Mouse (Mus musculus) spleen, postnatal 36 days (tissue): ENCODE data around the gene Cldn8.

Experiments
- DNase-seq, 2 experiments: peaks; one replicate each; pipeline ENCODE4 v3.0.0; 2022; ENCODE audit warnings: low spot score in 2 of 2, mixed read lengths in 1 of 2

Gene Cldn8

DNA sequence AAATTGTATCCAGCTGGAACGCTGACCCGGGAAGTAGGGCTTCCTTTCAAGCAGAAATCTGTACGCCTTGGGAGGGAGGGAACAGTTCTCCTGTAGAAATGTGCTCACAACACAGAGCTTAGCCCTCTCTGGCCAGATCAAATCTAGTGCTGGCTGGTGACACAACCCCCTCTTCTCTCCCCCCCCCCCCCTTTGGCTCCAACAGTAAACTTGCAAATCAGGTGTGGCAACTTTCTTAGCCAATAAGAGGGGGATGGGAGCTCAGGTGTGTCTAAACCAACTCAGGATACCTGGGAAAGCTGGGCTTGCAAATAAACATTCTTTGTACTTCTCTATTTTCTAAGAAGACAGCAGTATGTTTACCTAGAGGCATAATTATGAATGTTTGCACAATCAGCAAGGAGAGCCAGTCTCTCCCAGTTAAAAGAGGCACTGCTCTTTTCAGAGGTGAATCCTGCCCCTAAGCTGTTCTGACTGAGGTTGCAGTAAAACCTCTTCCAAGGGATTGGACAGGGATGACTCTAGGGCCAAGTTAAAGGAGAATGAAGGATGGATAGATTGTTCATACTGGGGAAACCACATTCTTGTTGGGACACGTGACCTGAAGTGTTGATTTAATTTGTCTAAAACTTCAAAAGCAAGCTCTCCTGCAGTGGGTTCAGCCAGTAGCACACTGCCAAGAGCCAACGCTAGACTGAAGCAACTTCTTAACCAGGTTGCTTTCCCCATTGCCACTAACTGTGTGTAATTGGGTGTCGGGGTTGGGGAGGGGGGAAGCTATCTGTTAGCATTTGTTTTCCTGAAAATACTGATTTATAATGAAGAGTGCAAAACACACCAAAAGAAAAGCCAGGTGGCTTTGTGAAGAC, at the start of gene Cldn8:
Gene Cldn8 (minus strand): TSS at position 139 of the 869 bp plus-strand sequence.
- no peak for DNase-seq

DNA sequence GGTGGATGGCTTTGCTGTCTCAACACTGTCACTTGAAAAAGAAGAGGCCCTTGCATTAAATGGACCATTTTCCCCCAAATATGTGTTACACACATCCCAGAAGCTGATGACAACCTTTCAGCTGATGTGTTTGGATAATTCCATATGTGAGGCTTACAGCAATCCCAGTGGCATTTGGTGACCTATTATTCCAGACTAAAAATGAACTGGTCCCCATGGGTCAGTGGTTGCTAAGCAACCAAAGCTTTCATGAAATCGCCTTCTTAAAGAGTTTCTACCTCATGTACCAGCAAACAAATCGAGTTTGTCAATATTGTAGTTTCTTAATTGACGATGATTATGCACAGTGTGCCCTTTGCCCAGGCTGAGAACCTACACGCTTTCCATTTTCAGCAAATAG, 49.7 kb upstream of the Cldn8 start:
- DNase-seq = no peak

DNA sequence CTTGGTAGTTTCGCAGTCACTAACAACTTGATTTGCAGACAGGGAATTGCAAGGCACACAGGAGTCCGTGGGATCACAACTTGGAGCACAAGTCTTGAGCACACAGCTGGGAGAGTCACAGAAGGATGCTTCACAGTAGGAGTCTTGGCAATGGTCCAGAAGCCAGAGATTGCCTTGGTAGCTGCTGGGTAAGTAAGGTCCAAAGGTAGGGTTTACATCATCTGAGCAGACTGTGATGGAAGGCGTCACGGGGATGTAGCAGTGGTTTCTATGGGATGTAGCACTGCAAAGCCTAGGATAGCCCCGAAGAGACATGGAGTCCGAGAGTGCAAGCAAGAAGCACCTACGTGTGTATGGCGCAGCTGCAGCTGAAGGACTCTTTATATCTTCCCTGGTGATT, 48.9 kb upstream of the Cldn8 start, which contains the start of gene Krtap24-1:
Gene Krtap24-1 (minus strand): TSS at position 358 of the 400 bp plus-strand sequence.
- no peak for DNase-seq

DNA sequence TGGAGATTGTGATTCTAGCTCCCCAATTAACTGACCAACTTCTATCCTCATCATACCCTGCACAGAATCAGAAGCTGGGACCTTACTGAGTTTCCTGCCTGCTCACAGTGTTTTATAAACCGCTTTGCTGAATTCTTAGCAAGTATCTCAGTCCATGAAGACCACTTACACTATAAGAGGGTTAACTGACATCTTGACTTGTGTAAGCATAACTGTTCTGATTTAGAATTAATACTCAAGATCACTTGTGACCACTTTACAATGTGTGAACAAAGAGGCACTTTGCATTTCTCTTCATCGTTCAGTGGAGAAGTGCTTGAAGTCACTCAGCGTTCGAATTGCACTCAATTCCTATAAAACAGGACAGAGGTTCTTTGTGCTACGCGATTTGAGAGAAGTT, 41.6 kb upstream of the Cldn8 start:
- no peak for DNase-seq

DNA sequence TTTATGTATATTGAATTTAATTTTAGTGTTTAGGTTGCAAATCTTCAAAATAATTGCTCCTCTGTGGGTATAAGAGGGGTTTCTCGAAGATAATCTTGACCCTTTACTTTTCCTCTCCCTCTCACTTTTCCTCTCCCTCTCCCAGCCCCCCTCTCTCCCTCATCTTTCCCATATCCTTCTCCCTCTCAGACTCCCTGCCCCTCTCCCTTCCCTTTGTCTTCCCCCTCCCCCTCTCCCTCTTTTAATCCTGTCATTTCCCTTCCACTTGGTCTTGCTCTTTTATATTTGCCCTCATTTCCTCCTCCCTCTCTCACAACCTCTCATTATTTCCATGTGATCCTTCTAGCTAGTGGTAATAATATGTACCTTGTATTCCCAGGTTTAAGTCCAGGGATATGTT, 39.5 kb upstream of the Cldn8 start:
- DNase-seq = no peak

DNA sequence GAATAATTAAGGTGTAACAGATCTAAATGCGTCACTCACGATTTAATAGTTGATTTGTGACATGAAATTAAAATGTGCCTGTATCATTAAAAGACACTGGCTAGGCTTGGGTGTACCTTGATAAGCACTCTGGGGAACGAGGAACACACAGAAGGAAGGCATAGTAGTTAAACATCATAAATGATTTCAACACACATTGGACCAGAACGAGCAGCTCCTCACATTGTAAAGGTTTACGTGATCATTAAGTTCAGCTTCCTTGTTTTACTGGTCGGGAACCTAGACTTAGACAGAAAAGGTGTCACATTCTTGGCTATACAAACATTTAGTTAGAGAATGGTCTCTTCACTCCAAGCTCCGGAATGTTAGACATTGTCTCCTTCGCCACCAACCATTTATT, 37.3 kb upstream of the Cldn8 start:
- DNase-seq = no peak

DNA sequence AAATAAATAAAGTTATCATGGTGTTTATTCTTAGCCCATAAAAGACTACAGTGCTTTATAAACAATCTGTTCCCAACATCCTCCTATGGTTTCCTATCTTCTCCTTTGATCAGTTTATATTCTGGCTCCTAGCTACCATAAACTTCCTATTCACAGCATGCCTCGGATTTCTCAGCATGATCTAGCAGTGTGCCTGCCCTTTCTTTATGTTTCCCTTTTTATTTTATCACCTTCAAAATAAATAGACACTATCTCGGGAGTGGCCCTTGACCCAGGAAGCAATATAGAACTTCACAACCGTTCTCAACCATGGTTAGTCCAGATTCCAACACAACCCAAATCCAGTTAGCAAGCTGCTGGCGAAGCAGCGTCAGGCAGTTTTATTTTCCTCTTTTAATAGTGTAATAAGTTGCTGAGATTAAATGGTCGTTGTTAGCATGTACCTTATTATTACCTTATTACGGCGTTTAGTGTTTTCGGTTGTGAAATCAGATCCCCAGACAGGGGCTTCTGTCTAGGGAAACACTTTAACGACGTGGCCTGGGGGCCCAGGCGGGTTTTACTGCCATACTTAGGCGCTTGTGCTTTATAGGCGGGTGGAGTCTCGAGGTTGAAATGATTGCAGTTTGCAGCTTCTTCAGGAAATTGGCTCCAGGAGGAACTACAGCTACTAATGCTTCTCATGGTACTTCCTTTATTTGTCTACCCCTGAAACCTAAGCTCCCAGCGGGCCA, 36.7 kb upstream of the Cldn8 start:
- no peak for DNase-seq

DNA sequence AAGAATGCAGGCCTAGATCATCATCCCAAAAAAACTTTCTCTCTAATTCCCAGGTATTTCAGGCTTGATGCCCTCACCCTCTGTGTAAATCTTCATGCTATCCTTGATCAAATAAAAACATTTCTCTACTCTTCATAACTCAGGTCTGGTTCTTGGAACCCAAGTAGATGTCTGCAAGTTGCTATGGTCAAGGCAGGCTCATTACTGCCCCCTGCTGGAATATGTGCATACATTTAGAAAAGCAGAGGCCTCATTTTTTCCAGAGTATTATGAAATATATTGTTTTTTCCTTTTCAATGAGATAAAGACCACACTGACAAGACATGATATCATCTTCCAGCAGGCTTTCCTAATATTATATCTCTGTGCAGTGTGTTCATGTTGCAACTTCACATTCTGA, 29.8 kb upstream of the Cldn8 start:
- no peak for DNase-seq

DNA sequence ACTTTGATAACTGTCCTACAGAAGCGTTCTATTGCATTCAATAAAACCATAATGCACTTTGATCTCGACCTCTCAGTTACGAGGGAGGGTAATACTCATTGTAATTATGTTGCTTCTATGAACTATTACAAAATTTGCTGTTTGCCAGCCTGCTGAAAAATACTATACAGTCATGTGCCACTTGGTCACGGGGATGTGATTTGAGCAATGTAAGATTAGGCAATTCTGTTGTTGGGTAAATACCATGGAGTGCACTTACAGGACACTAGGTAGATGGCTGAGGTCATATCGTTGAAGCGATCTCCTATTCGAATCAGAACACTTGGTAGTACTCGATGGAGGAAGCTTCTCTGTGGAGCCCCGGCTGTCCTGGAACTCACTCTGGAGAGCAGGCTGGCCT, 20.4 kb upstream of the Cldn8 start:
- DNase-seq = no peak

DNA sequence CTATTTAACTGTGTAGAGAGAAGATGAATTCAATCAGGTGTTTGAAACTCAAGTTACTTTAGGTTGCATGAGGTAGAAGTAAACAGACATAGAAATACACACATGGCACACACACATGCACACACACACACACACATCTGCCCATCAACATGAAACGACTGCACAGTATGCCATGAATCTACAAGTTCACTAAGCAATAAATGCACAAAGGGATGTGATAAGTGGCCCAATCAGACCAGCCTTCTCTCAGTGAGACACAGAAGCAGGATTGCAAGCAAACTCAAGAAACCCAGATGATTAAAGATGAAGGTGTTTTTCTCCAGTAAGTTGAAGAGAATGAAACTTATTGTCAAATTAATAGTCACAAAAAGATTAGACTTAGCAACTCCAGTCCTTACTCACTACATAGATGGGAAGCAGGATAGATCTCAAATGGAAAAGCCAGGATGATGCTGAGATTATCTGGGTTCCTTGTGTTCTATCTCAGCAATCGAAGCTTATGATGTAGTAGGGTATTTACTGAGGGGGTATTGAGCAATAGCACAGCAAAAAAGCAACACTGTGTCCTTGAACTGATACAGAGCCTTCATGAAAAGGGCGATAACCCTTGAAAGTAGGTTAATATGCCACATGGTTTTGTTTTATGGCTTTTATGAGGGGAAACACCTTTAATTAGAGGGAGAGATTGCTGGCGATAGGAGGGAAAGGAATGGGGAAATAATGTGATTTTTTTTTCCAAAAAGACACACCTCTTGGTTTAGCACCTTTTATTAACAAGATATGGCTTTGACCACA, 13.1 kb upstream of the Cldn8 start:
- DNase-seq = no peak

DNA sequence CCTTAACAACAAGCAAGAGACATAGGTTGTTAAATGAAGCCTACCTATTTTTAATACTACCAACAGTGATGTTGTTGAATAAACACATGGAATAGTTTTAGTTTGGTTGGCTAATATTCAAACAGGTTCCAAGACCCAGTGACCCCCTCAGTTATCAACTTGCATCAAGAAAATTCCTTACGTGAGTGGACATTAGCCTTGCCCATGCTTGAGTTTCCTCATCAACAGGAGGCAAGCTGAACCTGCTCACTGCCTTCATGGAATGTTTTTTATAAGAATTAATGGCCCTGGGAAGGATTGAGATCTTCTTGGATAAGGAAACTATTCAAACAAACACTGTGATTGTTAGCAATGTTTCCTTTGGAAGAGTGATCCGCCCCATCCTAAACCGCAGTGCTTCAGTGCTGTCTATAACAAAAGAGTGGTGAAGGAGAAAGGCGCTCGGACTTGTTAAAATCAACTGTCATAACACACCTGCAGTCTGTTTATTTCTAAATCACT, 10.0 kb upstream of the Cldn8 start:
- DNase-seq = no peak

DNA sequence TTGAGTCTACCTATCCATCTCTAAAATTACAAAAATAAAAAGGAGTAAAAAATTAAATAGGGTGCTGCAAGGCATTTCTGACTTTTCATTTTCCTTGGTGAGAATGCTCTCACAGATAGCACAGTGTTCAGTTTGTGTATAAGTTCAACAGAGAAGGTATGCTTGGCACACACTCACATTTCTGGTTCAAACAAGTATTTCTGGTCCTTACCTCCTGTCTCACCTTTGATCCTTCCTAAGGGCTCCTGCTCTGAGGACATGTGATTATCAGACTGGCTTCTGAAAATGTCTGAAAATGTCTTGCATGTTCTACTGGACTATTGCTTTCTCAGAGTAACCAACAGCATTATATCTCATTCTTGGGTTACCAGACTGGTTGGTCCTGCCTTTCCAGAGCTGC, 7.2 kb upstream of the Cldn8 start:
- DNase-seq = no peak

DNA sequence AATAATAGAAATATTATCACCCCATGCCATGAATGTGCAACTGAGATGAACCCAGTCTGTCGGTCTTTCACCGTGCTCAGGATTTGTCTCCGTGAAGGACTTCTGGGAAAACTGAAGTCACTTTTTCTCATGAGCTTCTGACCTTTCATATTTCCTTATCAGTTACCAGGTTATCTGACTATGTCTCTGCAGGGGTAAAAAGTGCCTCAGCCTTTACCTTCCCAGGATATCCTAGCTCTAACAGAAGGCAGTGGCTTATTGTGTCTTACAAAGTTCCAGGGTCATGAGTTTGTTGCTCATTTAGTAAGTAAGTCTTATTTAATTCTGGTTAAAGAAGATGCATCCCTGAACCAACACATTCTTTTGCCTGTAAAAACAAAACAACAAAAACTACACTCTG, 6.7 kb upstream of the Cldn8 start:
- no peak for DNase-seq

DNA sequence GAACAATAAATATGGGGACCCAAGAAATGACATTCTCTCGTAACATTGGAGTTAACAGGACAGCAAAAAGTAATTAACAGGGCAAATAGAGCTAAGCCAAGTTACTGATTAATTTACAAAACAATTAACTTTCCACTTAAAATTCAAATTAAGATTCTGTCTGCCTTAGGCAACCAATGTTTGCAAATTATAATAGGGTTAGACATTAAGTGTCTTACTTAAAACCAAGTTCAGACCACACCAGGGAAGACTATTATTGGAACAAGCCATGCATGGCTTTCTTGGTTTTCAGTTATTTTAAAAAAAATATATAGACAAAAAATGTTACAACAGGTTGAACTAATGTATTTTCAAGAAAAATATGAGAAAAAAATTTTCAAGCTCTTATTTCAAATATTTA, 6.1 kb upstream of the Cldn8 start:
- DNase-seq = no peak

DNA sequence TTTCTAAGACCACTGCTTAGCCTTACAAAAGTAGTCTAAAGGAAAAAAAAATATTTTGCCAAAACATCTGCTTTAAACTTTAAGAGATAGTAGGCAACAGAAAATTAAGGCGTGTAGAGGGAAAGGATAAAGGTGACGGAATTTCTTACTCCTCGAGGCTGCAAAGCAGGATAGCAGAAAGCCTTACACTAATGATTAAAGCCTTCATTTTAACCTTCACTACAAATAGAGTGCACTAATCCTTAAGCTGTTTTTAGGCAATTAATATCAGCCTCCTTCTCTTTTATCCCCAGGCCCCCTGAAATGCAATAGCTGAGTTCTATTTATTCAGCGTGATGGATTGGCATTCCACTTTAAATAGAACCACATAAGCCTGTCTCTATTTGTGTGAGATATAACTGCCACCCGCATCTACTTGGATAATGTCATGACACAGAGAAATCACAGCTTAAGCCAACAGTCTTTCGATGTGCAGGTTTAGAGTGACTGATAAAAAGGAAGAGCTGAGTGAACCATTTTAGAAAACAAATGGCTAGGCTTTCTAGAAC, 1.3 kb downstream of the Cldn8 start:
- no peak for DNase-seq

DNA sequence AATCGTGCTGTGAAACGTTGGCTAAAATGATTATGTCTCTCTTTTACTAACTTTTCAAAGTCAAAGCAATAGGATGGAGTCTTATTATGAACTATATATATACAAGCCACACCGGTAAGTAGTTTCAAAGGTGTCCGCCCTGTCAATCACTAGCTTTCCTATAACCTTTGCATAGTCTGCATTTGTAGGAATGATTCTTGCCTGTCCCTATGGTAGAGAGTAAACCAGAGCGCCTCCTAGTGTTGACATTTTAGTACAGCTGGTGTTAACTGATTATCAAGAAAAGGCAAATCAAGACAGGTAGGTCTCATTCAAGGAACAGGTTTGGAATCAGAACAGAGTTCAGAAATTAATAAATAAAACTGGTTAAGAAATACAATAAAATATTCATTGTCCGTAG, 20.5 kb downstream of the Cldn8 start:
- no peak for DNase-seq

DNA sequence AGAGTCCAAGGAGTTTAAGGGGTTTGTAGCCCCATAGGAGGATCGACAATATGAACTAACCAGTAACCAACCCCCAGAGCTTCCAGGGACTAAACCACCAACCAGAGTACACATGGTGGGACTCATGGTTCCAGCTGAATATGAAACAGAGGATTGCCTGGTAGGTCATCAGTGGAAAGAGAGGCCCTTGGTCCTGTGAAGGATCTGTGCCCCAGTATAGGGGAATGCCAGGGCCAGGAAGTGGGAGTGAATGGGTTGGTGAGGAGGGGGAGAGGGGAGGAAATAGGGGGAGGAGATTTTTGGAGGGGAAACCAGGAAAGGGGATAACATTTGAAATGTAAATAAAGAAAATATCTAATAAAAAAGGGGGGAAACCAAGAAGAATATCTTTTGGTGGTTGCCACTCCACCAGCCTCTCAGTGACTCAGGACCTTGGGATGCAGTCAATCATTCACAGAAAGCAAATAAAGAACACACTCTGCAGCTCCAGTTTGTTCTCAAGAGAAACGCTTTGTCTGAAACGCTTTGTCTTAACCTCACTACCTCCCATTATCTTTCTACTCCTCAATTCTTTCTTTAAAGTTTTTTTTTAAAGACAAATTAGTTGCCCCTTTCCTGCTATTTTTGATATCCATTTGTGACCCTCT, 23.0 kb downstream of the Cldn8 start:
- no peak for DNase-seq

DNA sequence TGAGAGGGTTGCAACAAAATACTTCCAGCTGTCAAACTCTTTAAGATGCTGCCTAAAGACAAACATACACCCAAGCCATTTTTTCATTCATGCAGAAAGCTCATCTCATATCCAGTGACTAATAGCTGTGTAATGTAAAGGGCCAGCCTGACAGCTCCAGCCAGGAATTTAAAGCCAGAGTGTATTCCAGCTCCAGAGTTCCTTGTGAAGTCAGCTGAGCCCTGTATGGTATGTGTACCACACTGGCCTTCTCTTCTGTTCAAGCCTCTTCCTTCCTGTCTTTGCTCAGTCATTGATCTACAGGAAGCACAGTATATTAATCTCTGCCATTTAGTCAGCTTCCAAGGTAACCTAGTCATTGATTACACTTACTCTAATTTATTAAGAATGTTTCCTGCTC, 51.6 kb downstream of the Cldn8 start:
- no peak for DNase-seq
